Mouse (Mus musculus): Measurements from ENCODE around the gene Pagr1b. TPM values are rescaled to one million over a fixed set of nuclear protein-coding genes. Genes with fewer than 3 reads are reported as not detected.

Pagr1b gene
- polyA plus RNA-seq (2011; ENCODE audit: insufficient read depth, insufficient read length, low replicate concordance, missing spikeins), result not detected in 2 replicates

- Histone ChIP-seq H3K4me3 (replicated peaks; ENCODE audit: control insufficient read depth, low read depth, low read length) (peak within 1 kb of the TSS; percentile 87), H3K4me1 (ENCODE audit: control insufficient read depth, insufficient read depth, low read length) (peaks cover 5% of the 10 kb centered on the region; the same call in 1 of the 2 replicates), H3K27ac (ENCODE audit: control insufficient read depth, insufficient read depth, low read depth, low read length, poor library complexity) (peak within 1 kb of the TSS; percentile 96)
These were observed at the start of gene Pagr1b for GRCm38 (mm10) chr7:127016481-127016485. TSS of gene Pagr1b (minus strand) at chr7:127016484.

GRCm38 (mm10) chr7:127065538-127065937 lies 49.3 kb upstream of the Pagr1b start:
- no peaks in the 10 kb centered on the region; the same call in 1 of the 2 replicates for H3K4me1 ChIP-seq (ENCODE audit: control insufficient read depth, insufficient read depth, low read length)
- WGBS, result 72% methylated on average over 6 of the region's 6 CpGs

More at GRCm38 (mm10) chr7:127016481-127016485, at the start of gene Pagr1b:
- no peak for TF ChIP-seq POLR2A (IDR thresholded peaks at IDR 0.05; ENCODE audit: borderline replicate concordance, control insufficient read depth, low read depth, low read length)
- TF ChIP-seq CTCF (IDR thresholded peaks at IDR 0.05; ENCODE audit: control insufficient read depth, insufficient read depth, low read length), result no peak

GRCm38 (mm10) chr7:127055026-127055585 lies 38.8 kb upstream of the Pagr1b start:
- H3K27ac ChIP-seq (ENCODE audit: control insufficient read depth, insufficient read depth, low read depth, low read length, poor library complexity), result no peak overlapping the region
- no peak overlapping the region for H3K4me3 ChIP-seq (replicated peaks; ENCODE audit: control insufficient read depth, low read depth, low read length)
- TF ChIP-seq CTCF (IDR thresholded peaks at IDR 0.05; ENCODE audit: control insufficient read depth, insufficient read depth, low read length) (no peak), POLR2A (IDR thresholded peaks at IDR 0.05; ENCODE audit: borderline replicate concordance, control insufficient read depth, low read depth, low read length) (no peak)
- 83% methylated on average over 5 of the region's 5 CpGs for WGBS
- no peaks in the 10 kb centered on the region for H3K4me1 ChIP-seq (ENCODE audit: control insufficient read depth, insufficient read depth, low read length)

More at GRCm38 (mm10) chr7:127065538-127065937, 49.3 kb upstream of the Pagr1b start:
- peak; percentile 37 for TF ChIP-seq CTCF (IDR thresholded peaks at IDR 0.05; ENCODE audit: control insufficient read depth, insufficient read depth, low read length)
- TF ChIP-seq POLR2A (IDR thresholded peaks at IDR 0.05; ENCODE audit: borderline replicate concordance, control insufficient read depth, low read depth, low read length), result no peak
- H3K27ac ChIP-seq (ENCODE audit: control insufficient read depth, insufficient read depth, low read depth, low read length, poor library complexity), result no peak overlapping the region
- H3K4me3 ChIP-seq (replicated peaks; ENCODE audit: control insufficient read depth, low read depth, low read length), result no peak overlapping the region

GRCm38 (mm10) chr7:127041851-127042672 lies 25.8 kb upstream of the Pagr1b start, which contains the start of gene Kif22:
TSS of gene Kif22 (minus strand) at chr7:127042471.
- no peaks in the 10 kb centered on the region for H3K4me1 ChIP-seq (ENCODE audit: control insufficient read depth, insufficient read depth, low read length)
- WGBS, result under 1% methylated on average over 53 of the region's 53 CpGs

GRCm38 (mm10) chr7:127031244-127031643 lies 15.0 kb upstream of the Pagr1b start:
- TF ChIP-seq POLR2A (IDR thresholded peaks at IDR 0.05; ENCODE audit: borderline replicate concordance, control insufficient read depth, low read depth, low read length), result no peak
- no peak for TF ChIP-seq CTCF (IDR thresholded peaks at IDR 0.05; ENCODE audit: control insufficient read depth, insufficient read depth, low read length)
- Histone ChIP-seq H3K4me3 (replicated peaks; ENCODE audit: control insufficient read depth, low read depth, low read length) (no peak overlapping the region), H3K4me1 (ENCODE audit: control insufficient read depth, insufficient read depth, low read length) (peaks cover 5% of the 10 kb centered on the region), H3K27ac (ENCODE audit: control insufficient read depth, insufficient read depth, low read depth, low read length, poor library complexity) (no peak overlapping the region)
- WGBS, result 67% methylated on average over 1 of the region's 1 CpGs

More at GRCm38 (mm10) chr7:127041851-127042672, 25.8 kb upstream of the Pagr1b start, which contains the start of gene Kif22:
- TF ChIP-seq POLR2A (IDR thresholded peaks at IDR 0.05; ENCODE audit: borderline replicate concordance, control insufficient read depth, low read depth, low read length) (peak; percentile 77; the same call in 1 of the 2 replicates), CTCF (IDR thresholded peaks at IDR 0.05; ENCODE audit: control insufficient read depth, insufficient read depth, low read length) (no peak)
- Histone ChIP-seq H3K4me3 (replicated peaks; ENCODE audit: control insufficient read depth, low read depth, low read length) (peak within 1 kb of the TSS; percentile 96), H3K27ac (ENCODE audit: control insufficient read depth, insufficient read depth, low read depth, low read length, poor library complexity) (peak within 1 kb of the TSS; percentile 75)

- Histone ChIP-seq H3K4me3 (replicated peaks; ENCODE audit: control insufficient read depth, low read depth, low read length) (no peak overlapping the region), H3K27ac (ENCODE audit: control insufficient read depth, insufficient read depth, low read depth, low read length, poor library complexity) (no peak overlapping the region), H3K4me1 (ENCODE audit: control insufficient read depth, insufficient read depth, low read length) (peaks cover 5% of the 10 kb centered on the region)
- WGBS, result 98% methylated on average over 1 of the region's 1 CpGs
- TF ChIP-seq CTCF (IDR thresholded peaks at IDR 0.05; ENCODE audit: control insufficient read depth, insufficient read depth, low read length) (no peak), POLR2A (IDR thresholded peaks at IDR 0.05; ENCODE audit: borderline replicate concordance, control insufficient read depth, low read depth, low read length) (no peak)
These were observed 13.9 kb upstream of the Pagr1b start for GRCm38 (mm10) chr7:127030172-127030571.

- TF ChIP-seq POLR2A (IDR thresholded peaks at IDR 0.05; ENCODE audit: borderline replicate concordance, control insufficient read depth, low read depth, low read length) (no peak), CTCF (IDR thresholded peaks at IDR 0.05; ENCODE audit: control insufficient read depth, insufficient read depth, low read length) (no peak)
- H3K4me3 ChIP-seq (replicated peaks; ENCODE audit: control insufficient read depth, low read depth, low read length), result peak overlapping the region; percentile 53
- peaks cover 13% of the 10 kb centered on the region for H3K4me1 ChIP-seq (ENCODE audit: control insufficient read depth, insufficient read depth, low read length)
- WGBS, result 45% methylated on average over 8 of the region's 8 CpGs
- H3K27ac ChIP-seq (ENCODE audit: control insufficient read depth, insufficient read depth, low read depth, low read length, poor library complexity), result peak overlapping the region; percentile 96
These were observed 11.6 kb upstream of the Pagr1b start for GRCm38 (mm10) chr7:127027885-127028284.

- Histone ChIP-seq H3K27ac (ENCODE audit: control insufficient read depth, insufficient read depth, low read depth, low read length, poor library complexity) (peak within 1 kb of the TSS; percentile 98), H3K4me1 (ENCODE audit: control insufficient read depth, insufficient read depth, low read length) (peaks cover 13% of the 10 kb centered on the region)
- under 1% methylated on average over 58 of the region's 63 CpGs for WGBS
These were observed 10.9 kb upstream of the Pagr1b start, which contains the start of gene Maz for GRCm38 (mm10) chr7:127026984-127027726. TSS of gene Maz (minus strand) at chr7:127027037.

More at GRCm38 (mm10) chr7:127026984-127027726, 10.9 kb upstream of the Pagr1b start, which contains the start of gene Maz:
- TF ChIP-seq CTCF (IDR thresholded peaks at IDR 0.05; ENCODE audit: control insufficient read depth, insufficient read depth, low read length) (no peak), POLR2A (IDR thresholded peaks at IDR 0.05; ENCODE audit: borderline replicate concordance, control insufficient read depth, low read depth, low read length) (peak; percentile 83; the same call in 1 of the 2 replicates)
- peak within 1 kb of the TSS; percentile 77 for H3K4me3 ChIP-seq (replicated peaks; ENCODE audit: control insufficient read depth, low read depth, low read length)

Data from bone marrow, adult 2 months (tissue).